Mouse (Mus musculus) bone marrow macrophage, adult 2 months (primary cell): ENCODE measurements around the gene Sds.

Source experiments
- CTCF ChIP-seq: IDR thresholded peaks from 2 replicates; pipeline ENCODE4 v1.5.1; 2012; ENCODE audit warnings: low read depth, mild to moderate bottlenecking, low read length, moderate library complexity
- POLR2A ChIP-seq: IDR thresholded peaks from 2 replicates; pipeline ENCODE4 v1.6.1; 2012; ENCODE audit warnings: mild to moderate bottlenecking, low read depth, low read length, borderline replicate concordance

- TF ChIP-seq CTCF = no peak
- no peak for TF ChIP-seq POLR2A
Observed at GRCm38 (mm10) chr5:120531631-120532030, 55.3 kb downstream of the Sds start.
